Mouse (Mus musculus) heart, adult 2 months (tissue): Measurements from ENCODE around the gene Snca. TPM values are rescaled to one million over a fixed set of nuclear protein-coding genes. Genes with fewer than 3 reads are reported as not detected.

Experiments used
- DNase-seq, 2 experiments: peaks; one replicate each; pipeline ENCODE4 v3.0.0; 2021
- H3K27ac ChIP-seq: fragments of 200-600 bp; 2 replicates; pipeline ENCODE4 v1.8.1; 2022
- H3K27me3 ChIP-seq: fragments of 200-500 bp; 2 replicates; pipeline ENCODE4 v1.6.1; 2012; ENCODE audit warnings: mild to moderate bottlenecking, low read length, inconsistent platforms, mixed read lengths; ENCODE audit not compliant: control insufficient read depth, insufficient read depth
- H3K36me3 ChIP-seq: fragments of 200-500 bp; 2 replicates; pipeline ENCODE4 v1.6.1; 2012; ENCODE audit warnings: low read length, inconsistent platforms; ENCODE audit not compliant: control insufficient read depth, insufficient read depth
- H3K4me1 ChIP-seq: fragments of 200-500 bp; 2 replicates; pipeline ENCODE4 v1.6.1; 2011; ENCODE audit warnings: low read length; ENCODE audit not compliant: control insufficient read depth, insufficient read depth
- H3K4me3 ChIP-seq: fragments of 200-600 bp; 2 replicates; pipeline ENCODE4 v1.8.1; 2022
- H3K79me2 ChIP-seq: fragments of 200-500 bp; replicated peaks from 2 replicates; pipeline ENCODE4 v1.6.1; 2012; ENCODE audit warnings: mild to moderate bottlenecking, inconsistent platforms, low read length, moderate library complexity, mixed read lengths; ENCODE audit not compliant: control insufficient read depth, insufficient read depth
- H3K9ac ChIP-seq: fragments of 200-500 bp; 2 replicates; pipeline ENCODE4 v1.6.1; 2012; ENCODE audit warnings: low read depth, mild to moderate bottlenecking, control low read depth, inconsistent platforms, low read length, mixed read lengths
- CTCF ChIP-seq: fragments of 200-600 bp; IDR thresholded peaks from 2 replicates; pipeline ENCODE4 v1.8.1; 2022; ENCODE audit warnings: antibody characterized with exemption, mild to moderate bottlenecking, moderate library complexity
- EP300 ChIP-seq: fragments of 200-500 bp; IDR thresholded peaks from 2 replicates; pipeline ENCODE4 v1.6.1; 2011; ENCODE audit warnings: low read depth, low read length, control low read depth; ENCODE audit not compliant: insufficient read depth
- POLR2A ChIP-seq: fragments of 200-500 bp; IDR thresholded peaks from 2 replicates; pipeline ENCODE4 v1.6.1; 2011; ENCODE audit warnings: mild to moderate bottlenecking, low read depth, low read length, control low read depth; ENCODE audit not compliant: insufficient read depth
- WGBS: fragments of 180-500 bp; shearing (Covaris S2); methylation state at CpG from one replicate; pipeline ENCODE4 v1.1.7; 2018; 5-methylcytosine and 5-hydroxymethylcytosine counted together
- intact Hi-C: fragments of 180-260 bp; cut with DNase I; formaldehyde crosslinking; loops from one replicate; pipeline ENCODE4 v1.15.1; 2025
- polyA plus RNA-seq: library from polyadenylated mRNA; depleted of rRNA; stranded (reverse); fragments of >200 nt; gene quantifications from 2 replicates; pipeline ENCODE4 v1.2.3, GENCODE M21; 2012
- total RNA-seq, 2 experiments: library from RNA; stranded (reverse); gene quantifications; 2 replicates each; pipeline ENCODE4 v1.2.3; 2021

Gene Snca
- total and polyA plus RNA-seq, 3 experiments = 11.6 to 97.1 (median 43.1) TPM

DNA sequence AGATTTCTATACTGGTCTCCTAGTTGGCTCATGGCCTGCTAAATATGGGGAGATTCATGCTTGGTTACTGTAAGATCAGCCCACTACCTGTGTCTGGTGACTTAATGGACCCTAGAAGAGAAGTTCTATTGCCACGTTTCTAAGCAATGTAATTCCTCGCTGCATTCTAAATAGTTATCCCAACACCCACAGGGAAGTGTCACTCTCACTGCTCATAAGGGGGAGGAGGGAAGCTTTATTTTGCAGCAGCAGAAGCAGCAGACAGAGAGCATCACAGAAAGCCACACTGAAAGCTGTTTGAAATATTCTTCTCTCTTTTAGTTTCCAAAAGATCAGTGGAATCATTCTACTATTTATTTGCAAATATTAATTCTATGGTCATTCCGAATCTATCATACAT, 64.0 kb downstream of the Snca start:
- Histone ChIP-seq H3K36me3 (no peaks in the 10 kb centered on the region), H3K79me2 (no peaks in the 10 kb centered on the region), H3K27me3 (no peaks in the 10 kb centered on the region), H3K9ac (no peak overlapping the region), H3K4me3 (no peak overlapping the region), H3K27ac (no peak overlapping the region), H3K4me1 (no peaks in the 10 kb centered on the region)
- intact Hi-C loops = no loop called here
- no peak for TF ChIP-seq CTCF
- TF ChIP-seq POLR2A = no peak
- no peak for TF ChIP-seq EP300
- DNase-seq = no peak
- 75% methylated on average over 3 of the region's 3 CpGs for WGBS

DNA sequence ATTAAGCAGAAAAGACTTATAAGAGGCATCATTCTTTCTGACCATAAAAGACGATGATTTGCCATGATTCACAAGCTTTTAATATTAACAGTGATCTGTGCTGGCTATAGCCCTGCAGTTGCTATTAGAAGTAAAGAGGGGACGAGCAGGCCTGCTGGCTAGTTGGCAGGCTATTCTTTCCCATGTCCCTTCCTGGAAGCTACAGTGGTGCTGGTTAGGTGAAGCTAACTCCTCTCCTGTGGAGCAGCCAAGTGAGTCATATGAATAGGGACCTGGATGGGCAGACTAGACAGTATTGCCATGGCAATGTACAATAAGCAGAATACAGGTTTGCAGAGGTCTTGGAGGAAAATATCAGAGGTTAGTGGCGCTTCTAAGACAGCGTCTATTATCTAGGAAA, 66.8 kb downstream of the Snca start:
- Histone ChIP-seq H3K4me1 (no peaks in the 10 kb centered on the region), H3K27ac (no peak overlapping the region), H3K9ac (no peak overlapping the region), H3K36me3 (no peaks in the 10 kb centered on the region), H3K27me3 (no peaks in the 10 kb centered on the region), H3K79me2 (no peaks in the 10 kb centered on the region), H3K4me3 (no peak overlapping the region)
- intact Hi-C loops = no loop called here
- WGBS = 83% methylated on average over 4 of the region's 4 CpGs
- no peak for TF ChIP-seq POLR2A
- no peak for DNase-seq

DNA sequence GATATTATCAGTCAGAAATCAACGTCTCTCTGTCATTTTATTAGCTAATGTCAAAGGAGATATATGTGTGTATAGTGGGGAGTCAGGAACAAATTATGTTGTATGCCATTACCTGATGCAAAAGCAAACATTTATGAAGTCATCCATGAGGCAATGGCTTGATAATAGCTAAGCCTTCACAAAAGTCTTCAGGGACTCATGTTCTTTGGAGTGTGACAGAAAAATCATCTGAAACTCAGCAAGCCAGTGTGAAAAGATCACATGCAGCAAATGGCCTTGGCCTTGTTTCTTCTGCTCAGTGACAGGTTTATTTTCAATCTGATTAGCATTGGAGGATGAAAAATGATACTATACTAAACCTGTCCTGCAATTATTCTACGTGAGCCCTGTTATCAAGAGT, 67.9 kb downstream of the Snca start:
- TF ChIP-seq POLR2A (no peak), EP300 (no peak), CTCF (no peak)
- no peak overlapping the region for H3K9ac ChIP-seq
- no peaks in the 10 kb centered on the region for H3K27me3 ChIP-seq
- H3K4me1 ChIP-seq = no peaks in the 10 kb centered on the region
- 54% methylated on average over 2 of the region's 2 CpGs for WGBS
- intact Hi-C loops = no loop called here
- H3K27ac ChIP-seq = no peak overlapping the region
- no peaks in the 10 kb centered on the region for H3K79me2 ChIP-seq
- H3K4me3 ChIP-seq = no peak overlapping the region
- H3K36me3 ChIP-seq = no peaks in the 10 kb centered on the region
- DNase-seq = no peak

DNA sequence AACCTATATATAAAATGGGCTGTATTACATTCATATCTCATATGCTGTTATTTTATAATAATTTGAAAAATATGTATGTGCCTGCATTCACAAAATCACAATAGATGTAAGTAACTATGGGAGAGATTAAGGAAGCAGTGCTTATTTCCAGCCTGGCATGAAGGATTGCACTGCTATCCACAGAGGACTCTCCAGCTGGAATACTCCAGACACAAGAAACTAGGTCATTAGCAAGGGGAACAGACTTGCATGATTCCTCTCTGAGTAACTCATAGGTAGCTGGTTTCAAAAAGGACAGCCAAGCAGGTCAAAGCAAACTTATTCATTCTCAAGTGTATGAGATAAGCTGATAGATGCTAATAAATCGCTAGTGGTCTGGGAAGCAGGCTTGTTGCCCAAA, 74.7 kb downstream of the Snca start:
- no peaks in the 10 kb centered on the region for H3K36me3 ChIP-seq
- H3K27me3 ChIP-seq = no peaks in the 10 kb centered on the region
- 62% methylated on average over 1 of the region's 1 CpGs for WGBS
- TF ChIP-seq POLR2A = no peak
- no peak for TF ChIP-seq EP300
- TF ChIP-seq CTCF = no peak
- no peak overlapping the region for H3K27ac ChIP-seq
- no peaks in the 10 kb centered on the region for H3K4me1 ChIP-seq
- H3K9ac ChIP-seq = no peak overlapping the region
- intact Hi-C loops = no loop called here
- H3K4me3 ChIP-seq = no peak overlapping the region
- no peak for DNase-seq
- H3K79me2 ChIP-seq = no peaks in the 10 kb centered on the region

DNA sequence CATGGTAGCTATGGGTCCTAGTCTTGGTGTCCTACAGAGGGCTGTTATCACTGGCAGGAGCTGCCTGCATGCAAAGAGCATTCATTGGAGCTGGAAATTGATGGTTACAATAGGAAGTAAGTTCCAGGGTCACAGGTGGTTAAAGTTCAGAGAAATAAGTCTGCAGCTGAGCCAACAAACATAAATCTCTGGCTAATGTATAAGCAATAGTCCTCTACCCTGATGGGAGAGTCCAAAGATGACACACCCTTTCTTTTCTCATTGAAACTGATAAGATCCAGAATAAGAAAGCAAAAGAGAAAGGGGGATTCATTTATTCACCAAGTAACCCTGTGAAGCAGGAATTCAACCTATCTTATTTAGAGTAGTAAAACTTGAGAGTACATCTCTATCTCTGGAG, 83.7 kb downstream of the Snca start:
- no peak overlapping the region for H3K27ac ChIP-seq
- intact Hi-C loops = no loop called here
- no peak for TF ChIP-seq EP300
- no peak overlapping the region for H3K9ac ChIP-seq
- H3K4me1 ChIP-seq = no peaks in the 10 kb centered on the region
- DNase-seq = no peak
- no peaks in the 10 kb centered on the region for H3K36me3 ChIP-seq
- H3K79me2 ChIP-seq = no peaks in the 10 kb centered on the region
- no peak overlapping the region for H3K4me3 ChIP-seq
- H3K27me3 ChIP-seq = no peaks in the 10 kb centered on the region

DNA sequence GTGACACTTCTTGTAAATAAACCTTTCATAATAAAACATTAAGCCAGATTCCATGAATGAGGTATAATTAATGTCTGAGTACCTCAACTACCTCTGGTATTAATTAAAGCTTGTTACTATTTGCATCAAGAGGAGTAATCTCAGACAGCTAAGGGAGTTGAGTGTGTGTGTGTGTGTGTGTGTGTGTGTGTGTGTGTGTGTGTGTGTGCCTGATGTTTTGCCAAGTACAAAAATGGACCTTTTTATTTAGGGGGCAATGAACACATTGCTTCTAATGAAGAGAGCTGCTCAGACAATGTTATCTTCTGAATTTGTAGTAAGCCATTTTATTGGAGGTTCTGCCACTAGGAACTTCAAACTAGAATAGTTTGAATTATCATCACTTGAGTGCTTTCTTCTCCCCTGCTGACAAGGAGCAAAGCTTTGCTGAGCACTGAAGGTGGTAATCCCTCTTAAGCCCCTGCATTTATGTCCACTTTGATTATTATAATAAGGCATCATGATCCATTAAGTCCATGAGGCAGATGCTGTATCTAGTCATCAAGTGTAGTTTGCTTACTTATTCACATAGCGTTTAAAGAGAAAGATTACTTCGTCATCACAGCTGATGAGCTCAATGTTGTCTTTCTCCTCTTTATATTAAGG, 88.1 kb downstream of the Snca start:
- Histone ChIP-seq H3K36me3 (no peaks in the 10 kb centered on the region), H3K4me1 (no peaks in the 10 kb centered on the region), H3K79me2 (no peaks in the 10 kb centered on the region), H3K9ac (no peak overlapping the region), H3K4me3 (no peak overlapping the region), H3K27me3 (no peaks in the 10 kb centered on the region), H3K27ac (no peak overlapping the region)
- TF ChIP-seq CTCF (no peak), EP300 (no peak), POLR2A (no peak)
- whole genome bisulfite sequencing = 93% methylated on average over 2 of the region's 2 CpGs
- intact Hi-C loops = no loop called here
- DNase-seq = no peak
